Mouse (Mus musculus): ENCODE results near the gene 2610301B20Rik.

The 2610301B20Rik gene

DNA sequence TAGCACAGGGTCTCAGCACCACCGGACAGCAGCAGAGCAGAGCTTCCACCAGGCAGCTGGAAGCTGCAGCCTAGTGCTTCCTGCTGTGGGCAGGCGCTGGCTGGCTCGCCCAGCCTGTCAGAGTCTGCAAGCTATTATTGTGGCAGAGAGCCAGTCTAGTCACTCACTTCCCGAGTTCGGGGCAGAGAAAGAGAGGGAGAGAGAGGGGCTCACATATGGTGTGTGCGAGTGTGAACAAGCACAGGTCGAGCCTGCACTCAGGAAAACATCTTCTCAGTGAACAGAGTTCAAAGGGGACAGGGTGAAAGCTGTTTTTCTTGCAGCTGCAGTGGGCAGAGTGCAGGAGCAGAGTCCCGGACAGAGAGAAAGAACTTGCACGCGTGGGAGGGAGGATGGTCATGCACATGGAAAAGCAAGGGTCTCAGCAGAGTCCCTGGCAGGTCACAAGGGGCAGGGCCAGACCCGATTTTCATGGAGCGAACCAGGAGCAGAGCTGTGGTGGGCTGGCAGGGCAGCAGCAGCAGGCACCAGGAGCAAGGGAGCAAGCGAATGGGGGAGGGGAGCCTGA is 31.0 kb downstream of the 2610301B20Rik start:
- in situ Hi-C loops (cut with MboI, MseI), result no loop called here

DNA sequence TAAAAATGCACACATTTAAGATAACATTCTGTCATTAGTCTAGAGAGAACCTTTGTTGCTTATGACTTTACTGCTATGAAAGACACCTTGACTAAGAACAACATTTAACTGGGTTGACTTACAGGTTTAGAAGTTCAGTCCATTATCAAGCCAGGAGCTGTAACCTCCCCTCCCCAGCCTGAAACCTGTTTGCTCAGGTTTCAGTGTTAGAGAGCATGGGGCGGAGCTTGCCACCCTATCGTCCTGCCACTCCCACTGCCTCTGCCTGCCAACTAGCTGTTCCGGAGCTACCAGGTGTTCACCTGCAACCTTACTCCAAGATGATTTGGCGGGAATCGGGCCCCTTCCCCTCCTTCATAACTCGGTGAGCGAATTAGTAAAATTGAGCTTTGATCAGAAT is 37.1 kb downstream of the 2610301B20Rik start:
- in situ Hi-C loops (cut with MboI, MseI), result loop anchor here (5.0 kb wide), 4 partner anchors 101 to 276 kb away; no protein-coding TSS in a partner anchor

DNA sequence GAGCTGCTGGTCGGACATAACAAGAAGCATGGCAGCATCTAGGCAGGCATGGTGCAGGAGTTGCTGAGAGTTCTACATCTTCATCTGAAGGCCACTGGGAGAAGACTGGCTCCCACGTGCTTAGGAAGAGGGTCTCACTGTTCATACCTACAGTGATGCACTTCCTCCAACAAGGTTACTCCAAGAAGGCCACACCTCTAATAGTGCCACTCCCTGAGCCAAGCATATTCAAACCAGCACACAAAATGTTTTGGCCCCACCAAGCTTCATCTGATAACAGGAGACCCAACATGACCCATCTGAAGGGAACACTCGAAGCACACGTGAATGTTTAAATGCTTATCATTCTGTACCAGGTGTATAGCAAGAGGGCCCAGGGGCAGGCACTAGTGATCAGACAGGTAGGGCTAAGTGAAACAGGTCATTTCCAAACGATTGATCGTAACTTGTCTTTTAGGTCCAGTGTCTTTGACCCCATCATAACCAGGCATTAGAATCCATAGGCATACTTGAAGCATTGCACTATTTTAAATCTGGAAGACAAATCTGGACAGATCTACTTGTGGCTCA is 37.7 kb downstream of the 2610301B20Rik start:
- in situ Hi-C loops (cut with MboI, MseI), result loop anchor here (5.0 kb wide), 4 partner anchors 100 to 275 kb away; no protein-coding TSS in a partner anchor

DNA sequence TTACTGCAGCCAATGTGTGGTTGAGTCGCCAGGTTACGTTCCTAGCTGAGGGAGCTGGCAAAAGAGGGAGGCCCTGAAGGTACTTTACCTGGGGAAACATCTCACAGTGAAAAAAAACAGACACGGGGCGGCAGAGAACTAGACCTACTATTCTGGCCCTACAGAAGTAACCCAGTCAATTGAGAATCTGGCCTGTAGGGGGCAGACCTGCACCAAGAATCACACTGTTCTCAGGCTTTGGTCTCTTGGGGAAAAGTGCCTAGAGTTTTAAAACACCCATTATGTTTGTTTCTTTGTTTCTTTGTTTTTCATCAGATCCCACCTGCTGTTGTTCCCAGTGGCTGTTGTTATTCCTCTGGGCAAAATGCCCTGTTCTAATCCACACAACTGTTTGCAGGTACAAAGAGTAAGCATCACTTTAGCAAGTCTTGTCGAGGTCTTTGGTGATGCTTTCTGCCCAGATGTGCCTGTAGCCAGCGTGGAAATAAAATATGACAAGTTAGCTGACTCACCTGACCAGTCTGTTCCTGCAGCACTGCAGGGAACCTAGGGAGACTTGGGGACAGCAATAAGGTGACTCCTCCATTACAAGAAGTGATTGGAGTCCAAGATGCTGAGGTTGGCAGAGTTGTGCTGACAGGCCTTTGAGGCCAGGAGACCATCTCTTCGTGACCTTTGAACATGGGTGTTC is 38.5 kb downstream of the 2610301B20Rik start:
- in situ Hi-C loops (cut with MboI, MseI), result loop anchor here (5.0 kb wide), 4 partner anchors 100 to 275 kb away; no protein-coding TSS in a partner anchor

DNA sequence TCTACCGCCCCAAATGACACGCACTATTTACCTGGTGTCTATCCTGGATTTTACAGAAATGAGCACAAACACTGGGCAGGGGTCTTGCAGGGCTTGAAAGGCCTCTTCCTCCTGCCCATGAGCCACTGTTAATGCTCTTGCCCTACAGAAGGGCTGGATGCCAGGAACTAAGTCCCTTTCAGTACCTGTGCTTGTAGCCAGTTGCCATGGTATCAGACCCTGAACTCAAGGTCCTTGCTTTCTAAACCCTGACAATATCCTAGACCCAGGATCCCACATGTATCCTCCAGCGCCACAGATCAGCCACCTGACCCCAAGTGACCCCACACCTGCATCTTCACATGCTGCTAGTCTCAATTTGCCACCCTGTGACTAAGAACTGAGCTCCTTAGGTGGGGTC is 39.1 kb downstream of the 2610301B20Rik start:
- in situ Hi-C loops (cut with MboI, MseI), result loop anchor here (5.0 kb wide), 4 partner anchors 99 to 274 kb away; no protein-coding TSS in a partner anchor

DNA sequence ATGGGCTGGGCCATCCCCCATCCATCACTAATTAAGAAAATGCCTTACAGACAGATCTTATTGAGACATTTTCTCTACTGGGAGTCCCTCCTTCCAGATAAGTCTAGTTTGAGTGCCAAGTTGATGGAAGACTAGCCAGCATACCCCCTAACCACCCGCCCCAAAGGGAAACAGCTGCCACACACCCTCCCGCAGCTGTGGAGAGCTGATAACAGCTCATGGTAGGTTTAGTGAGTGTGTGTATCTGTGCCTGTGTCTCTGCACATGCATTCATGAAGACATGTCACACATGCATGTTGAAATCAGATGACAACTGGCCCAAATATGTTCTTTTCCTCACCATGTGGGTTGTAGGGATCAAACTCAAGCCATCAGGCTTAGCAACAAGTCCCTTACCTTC is 40.5 kb downstream of the 2610301B20Rik start:
- in situ Hi-C loops (cut with MboI, MseI), result loop anchor here (5.0 kb wide), 5 partner anchors 98 to 273 kb away; no protein-coding TSS in a partner anchor

DNA sequence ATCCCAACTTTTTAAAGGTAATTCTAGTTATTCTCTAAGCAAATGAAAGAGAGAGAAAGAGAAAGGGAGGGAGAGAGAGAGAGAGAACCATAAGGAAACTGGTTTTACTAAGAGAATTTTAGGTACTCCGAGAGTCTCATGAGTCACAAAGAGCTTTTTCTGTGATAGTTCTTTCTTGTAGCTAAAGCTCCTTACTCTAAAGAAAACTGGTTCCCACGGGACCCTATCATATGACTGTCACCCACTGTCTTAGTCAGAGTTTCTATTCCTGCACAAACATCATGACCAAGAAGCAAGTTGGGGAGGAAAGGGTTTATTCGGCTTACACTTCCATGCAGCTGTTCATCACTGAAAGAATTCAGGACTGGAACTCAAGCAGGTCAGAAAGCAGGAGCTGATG is 41.0 kb downstream of the 2610301B20Rik start:
- in situ Hi-C loops (cut with MboI, MseI), result loop anchor here (5.0 kb wide), 2 partner anchors 97 to 232 kb away; no protein-coding TSS in a partner anchor

DNA sequence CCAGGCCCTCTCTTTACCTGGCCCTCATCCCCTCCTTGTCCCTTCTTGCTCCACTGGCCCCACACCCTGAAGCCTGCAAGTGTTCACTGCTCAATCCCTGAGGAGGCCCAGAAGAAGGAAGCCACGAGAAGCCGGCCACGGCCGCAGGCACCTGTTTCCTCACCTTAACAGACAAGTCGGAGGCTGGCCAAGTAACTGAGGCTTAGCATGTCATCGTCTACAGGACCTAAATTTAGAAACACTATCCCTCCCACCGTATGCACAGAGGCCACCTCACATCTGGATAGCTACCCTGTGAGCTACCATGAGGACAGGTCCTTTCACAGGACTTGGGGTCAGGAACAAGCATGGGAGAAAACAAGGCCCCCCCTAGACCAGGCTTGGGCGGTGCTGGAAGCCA is 44.1 kb downstream of the 2610301B20Rik start:
- in situ Hi-C loops (cut with MboI, MseI), result loop anchor here (5.0 kb wide), 2 partner anchors 94 to 229 kb away; no protein-coding TSS in a partner anchor

DNA sequence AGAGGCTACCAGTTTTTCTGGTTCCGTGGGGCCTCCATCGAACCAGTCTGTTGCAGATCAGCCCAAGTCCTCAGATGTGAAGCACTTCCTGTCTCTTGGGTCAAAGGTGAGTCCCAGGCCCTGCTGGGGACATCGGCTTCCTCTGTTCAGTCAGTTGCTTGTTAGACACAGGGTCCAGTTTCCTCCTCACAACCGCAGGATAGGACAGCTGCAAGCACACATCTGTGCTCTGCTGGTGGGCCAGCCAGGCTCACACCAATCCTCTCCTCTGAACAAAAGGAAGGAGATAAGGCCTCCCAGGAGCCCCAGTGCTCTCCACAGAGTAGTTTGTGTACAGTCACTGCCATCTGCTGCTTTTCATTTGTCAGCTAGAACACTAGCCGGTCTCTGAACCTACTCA is 44.8 kb downstream of the 2610301B20Rik start:
- in situ Hi-C loops (cut with MboI, MseI), result loop anchor here (5.0 kb wide), 2 partner anchors 93 to 228 kb away; no protein-coding TSS in a partner anchor

DNA sequence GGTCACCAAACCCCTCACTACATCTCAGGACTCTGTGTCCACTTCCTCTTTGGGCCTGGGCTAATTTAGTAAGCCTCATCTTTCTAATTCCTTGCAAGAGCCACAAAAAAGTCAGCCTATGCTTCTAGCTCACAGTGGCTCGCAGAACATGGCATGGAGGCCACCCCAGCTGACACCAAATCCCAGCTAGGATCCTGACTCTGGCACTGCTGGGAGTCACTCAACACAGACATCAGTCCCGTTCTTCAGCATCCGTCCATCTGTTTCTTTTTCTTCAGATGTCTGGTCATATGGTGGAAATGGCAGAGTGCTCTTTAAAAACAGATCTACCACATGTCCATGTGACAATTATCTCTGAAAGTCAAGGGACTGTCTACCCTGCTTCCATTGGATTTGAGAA is 45.2 kb downstream of the 2610301B20Rik start:
- in situ Hi-C loops (cut with MboI, MseI), result loop anchor here (5.0 kb wide), 2 partner anchors 93 to 228 kb away; no protein-coding TSS in a partner anchor

DNA sequence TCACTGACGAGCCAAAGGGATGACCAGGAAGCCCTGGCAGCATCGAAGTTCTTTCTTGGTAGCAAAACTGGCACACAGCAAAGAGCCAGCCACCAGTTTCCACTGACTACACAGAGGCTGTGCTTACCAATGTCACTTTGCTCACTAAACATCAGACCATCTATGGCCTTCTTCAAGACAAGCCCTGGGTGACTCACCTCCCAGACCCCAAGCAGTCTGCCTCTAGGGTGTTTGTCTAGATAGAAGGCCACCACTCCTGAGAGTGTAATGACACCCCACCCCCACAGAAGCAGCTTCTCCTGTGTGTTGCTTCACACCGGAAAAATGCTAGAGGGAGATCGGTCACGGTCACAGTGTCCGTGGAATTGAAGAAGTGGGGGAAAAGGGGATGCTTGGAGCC is 45.7 kb downstream of the 2610301B20Rik start:
- in situ Hi-C loops (cut with MboI, MseI), result loop anchor here (5.0 kb wide), 3 partner anchors 37 to 227 kb away; no protein-coding TSS in a partner anchor

DNA sequence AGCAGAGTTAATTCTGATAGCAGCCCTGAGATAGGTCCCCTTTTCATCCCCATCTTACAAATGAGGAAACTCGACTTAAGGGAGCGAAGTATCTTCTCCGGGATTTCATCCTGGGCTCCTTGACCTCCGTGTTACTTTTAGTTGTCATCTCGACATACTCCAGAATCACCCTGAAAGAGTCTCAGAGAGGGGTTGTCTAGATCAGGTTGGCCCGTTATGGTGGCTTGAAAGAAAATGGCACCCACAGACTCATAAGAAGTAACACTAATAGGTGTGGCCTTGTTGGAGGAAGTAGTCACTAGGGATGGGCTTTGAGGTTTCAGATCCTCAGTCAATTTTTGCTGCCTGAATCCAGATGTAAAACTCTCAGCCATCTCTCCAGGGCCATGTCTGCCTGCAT is 46.3 kb downstream of the 2610301B20Rik start:
- in situ Hi-C loops (cut with MboI, MseI), result loop anchor here in 1 of 2 experiments (5.0 kb wide), 1 partner anchor 37 kb away; no protein-coding TSS in a partner anchor

DNA sequence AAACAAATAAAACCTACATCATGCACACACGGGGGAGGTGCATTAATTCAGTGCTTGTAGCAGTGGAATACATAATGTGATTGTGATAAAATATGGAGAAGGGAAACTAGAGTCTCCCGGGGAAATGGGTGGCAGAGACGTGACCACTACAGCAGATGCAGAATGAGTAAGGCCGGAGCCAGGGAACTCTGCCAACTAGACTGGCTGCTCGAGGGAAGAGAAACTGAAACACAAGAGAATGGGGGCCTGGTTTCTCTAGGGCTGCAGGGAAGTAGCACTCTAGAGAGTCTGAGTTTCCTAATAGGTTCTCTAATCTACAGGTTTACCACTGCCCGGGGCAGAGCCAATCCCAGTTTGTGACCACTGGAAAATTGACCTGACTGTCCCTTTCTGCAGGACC is 48.9 kb downstream of the 2610301B20Rik start:
- in situ Hi-C loops (cut with MboI, MseI), result loop anchor here in 1 of 2 experiments (5.0 kb wide), 1 partner anchor 34 kb away; no protein-coding TSS in a partner anchor

DNA sequence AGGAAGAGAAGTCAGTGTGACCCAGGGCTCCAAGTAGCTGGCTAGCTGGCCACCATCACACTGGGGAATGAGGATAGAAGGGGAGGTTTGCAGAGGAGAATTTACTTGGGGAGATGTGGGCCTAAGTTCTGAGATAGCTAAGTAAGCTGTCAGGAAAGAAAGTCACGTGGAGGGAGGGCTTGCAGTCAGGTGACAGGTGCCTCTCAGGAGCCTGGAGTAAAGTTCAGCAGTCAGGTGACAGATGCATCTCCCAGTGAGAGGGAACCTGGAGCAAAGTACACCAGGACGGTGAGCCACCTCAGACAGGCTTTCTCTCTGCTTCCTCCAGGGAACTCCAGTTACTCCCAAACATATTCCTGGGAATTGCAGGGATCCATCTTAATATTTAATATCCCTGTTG is 49.8 kb downstream of the 2610301B20Rik start:
- in situ Hi-C loops (cut with MboI, MseI), result loop anchor here in 1 of 2 experiments (5.0 kb wide), 1 partner anchor 33 kb away; no protein-coding TSS in a partner anchor

DNA sequence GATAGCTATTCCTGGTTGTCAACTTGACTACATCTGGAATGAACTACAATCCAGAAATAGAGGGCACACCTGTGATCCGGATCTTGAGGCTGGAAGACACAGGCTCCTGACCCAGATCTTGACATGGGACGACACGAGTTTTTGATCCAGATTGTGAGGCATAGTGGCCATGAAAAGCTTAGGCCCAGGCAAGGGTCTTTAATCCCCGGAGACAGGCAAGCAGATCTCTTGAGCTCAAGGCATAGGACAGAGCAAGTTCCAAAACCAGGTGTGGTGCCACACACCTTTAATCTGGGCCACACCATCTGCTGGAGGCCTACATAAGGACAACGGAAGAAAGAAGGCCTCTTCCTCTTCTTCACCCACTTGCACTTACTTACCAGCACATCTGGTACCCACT is 50.2 kb downstream of the 2610301B20Rik start:
- in situ Hi-C loops (cut with MboI, MseI), result loop anchor here in 1 of 2 experiments (5.0 kb wide), 1 partner anchor 33 kb away; no protein-coding TSS in a partner anchor

DNA sequence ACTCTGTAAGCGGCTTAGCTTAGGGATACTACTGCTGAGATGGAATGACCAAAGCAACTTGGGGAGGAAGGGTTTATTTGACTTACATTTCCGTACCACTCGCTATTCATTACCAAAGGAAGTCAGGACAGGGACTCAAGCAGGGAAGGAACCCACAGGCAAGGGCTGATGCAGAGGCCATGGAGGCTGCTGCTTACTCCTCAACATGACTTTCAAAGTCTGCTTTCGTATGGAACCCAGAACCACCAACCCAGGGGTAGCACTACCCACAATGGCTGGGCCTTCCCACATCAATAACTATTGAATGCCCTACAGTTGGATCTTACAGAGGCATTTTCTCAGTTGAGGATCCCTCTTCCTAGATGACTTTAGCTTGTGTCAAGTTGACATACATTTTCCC is 52.1 kb downstream of the 2610301B20Rik start:
- in situ Hi-C loops (cut with MboI, MseI), result no loop called here

DNA sequence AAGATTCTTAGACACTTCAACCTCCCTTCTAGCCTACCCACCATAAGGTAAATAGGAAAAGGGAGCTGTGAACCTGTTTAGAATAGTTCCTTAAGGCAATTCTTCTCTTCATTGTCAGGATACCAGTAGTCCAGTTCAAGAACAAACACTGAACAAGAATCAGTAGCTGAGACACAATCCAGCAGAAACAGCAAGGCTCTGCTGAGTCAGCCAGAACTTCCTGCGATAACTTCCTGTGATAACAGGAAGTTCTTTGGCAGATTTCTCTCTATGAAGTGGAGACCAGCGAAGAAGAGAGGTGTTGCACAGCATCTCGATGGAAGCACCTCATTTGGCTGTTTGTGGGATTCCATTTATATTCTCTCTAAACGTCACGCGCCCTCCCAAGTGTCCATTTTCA is 53.9 kb downstream of the 2610301B20Rik start:
- in situ Hi-C loops (cut with MboI, MseI), result no loop called here

DNA sequence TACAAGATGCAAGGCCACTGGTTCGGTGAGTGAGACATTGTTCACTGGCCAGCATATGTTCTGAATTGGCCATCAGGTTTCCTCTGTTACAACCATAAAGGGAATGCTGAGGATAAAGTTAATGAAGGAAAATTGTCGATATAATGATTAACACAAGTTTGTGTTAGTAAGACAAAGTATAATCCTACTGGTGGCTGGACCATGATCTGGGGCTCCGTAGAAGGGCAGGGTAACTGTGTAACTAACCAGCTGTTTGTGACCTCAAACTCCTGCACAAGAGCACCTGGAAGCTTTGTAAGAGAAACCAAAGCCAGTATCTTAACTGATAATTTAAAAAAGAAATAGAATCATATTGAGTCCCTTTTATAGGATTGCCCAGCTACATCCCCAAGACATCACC is 55.4 kb downstream of the 2610301B20Rik start:
- in situ Hi-C loops (cut with MboI, MseI), result no loop called here

DNA sequence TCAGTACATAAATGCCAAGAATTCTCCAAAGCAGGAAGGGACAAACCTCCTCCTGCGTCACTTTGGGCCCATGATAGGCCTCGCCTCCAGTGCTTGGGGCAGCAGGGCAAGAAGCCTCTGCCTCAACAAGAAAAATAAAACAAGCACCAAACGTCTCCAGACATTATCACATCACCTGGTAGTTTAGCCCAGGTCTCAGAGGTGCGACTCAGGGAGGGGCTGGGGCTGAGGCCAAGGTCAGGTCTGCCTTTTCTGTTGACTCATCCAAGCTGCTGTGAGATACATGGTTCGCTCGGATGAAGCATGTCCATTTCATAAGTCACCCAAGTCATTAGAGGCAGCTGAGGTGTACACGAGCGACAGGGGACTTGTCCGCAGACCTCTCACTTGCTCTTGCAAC is 56.7 kb downstream of the 2610301B20Rik start:
- in situ Hi-C loops (cut with MboI, MseI), result no loop called here

DNA sequence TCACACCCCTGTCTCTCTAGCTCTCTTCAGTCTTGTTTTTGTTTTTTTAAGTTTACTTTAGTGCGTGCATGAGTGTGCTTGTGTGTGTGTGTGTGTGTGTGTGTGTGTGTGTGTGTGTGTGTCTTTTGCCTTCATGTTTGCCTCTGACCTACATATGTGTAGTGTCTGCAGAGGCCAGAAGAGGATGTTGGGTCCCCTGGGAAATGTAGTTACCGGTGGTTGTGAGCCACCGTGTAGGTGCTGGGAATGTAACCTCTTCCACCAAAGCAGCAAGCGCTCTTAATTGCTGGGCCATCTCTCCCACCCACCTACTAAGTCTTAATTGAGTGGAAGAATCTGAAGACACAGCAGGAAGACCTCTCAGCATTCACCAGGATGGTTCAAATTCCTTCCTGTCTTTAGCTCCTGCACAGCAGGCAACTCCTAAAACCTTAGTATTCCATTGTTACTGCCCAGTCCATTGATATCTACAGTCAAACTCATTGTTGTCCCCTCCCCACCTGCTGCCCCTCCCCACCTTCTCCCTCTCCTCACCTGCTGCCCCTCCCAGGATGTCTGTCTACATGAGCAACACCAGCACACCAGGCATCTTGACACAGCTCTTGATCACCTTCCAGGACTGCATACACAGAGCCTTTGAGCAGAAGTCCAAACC is 57.9 kb downstream of the 2610301B20Rik start:
- in situ Hi-C loops (cut with MboI, MseI), result no loop called here

DNA sequence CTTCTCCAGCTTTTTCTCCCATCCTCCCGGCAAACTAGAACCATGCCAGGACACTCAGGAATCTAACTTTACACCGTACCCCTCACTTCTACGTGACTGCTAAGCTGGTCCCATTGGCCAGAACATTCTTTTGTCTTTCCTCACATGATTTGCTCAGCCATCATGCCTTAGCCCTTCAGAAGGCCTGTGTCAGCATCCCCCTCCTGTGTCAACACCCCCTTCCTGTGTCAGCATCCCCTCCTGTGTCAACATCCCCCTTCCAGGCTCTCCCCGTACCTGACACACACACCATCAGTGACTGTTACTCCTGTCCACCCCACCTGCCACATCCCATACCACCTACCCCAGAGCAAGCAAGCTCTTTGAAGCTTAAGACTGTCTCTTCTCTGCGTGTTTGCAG is 58.5 kb downstream of the 2610301B20Rik start:
- in situ Hi-C loops (cut with MboI, MseI), result no loop called here
